Mouse (Mus musculus): Measurements from ENCODE around the gene Nsg1.

Nsg1 gene

DNA sequence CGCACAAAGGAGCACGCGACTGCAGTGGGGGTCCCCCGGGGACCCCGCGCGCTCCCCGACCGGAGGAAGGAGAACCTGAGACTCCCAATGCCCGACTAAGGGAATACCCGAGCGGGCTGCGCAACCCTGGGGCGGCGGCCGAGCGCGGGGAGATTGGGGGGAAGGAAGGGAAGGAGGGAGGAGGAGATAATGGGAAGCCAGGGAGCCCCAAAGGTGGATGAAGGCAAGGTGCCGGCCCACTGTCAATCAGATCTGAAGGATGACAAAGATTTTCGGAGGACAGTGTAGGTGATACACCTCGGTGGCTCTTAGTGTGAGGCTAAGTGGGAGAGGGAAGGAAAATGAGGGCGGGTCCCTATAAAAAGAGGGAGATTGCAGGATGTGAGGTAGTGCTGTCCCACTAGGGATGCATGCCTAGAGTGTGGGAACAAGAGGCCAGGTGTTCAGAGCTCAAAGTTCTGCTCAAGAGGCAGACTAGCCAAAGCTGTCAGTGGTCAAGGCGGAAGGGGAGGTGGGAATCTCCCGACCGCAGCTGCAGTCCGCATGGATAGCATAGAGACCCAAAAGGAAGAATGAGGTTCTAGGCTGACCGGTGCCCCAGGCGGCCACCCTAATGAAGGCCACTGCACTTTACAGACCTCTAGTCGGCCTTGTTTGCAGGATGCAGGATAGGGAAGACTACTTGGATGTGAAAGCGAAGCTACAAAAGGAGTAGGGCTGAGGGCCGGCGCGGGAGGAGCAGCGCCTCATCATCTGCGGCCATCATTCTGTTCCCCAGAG, at the start of gene Nsg1:
Gene Nsg1, minus strand, starts transcription at position 274 of the 780 bp plus-strand sequence.
- peak in 1 of 2 experiments; percentile 45 for DNase-seq

DNA sequence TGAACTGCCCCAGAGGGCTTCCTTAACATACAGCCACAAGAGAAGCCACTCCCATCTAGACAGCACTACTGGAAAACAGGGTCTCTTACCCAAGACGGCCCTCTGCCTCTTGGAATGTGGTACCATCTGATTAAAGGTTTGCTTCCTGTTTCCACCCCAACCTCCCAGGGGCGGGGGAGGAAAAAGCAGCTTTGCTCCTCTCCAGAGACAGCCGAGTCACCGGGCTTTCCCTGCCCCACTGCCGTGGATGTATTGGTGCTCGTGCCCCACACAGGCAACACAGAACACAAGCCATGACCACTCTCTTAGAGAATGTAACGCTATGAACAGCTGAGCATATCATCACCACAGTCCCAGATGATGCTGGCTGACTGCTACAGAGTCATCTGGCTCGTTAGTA, 49.3 kb upstream of the Nsg1 start:
- DNase-seq: no peak

DNA sequence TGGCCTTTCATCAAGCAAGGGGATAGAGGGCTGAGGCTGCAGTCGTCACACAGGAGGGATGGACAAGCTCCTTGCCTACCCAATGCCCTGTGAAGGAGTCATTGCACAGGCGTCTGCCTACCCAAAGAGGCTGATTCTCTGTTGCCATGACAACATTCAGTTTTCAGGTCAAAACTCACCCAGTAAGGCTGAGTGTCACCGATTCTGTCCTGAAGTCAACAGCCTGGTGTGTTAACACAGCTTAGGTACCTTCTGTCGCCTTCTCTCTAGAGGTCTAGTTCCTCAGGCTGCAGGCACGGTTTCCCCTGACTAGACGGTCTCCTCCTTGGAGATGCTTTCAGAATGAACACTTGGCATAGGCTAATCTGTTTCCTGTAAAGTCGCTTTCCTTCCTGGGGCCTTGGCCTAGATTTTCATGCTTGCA, 45.6 kb upstream of the Nsg1 start:
- DNase-seq: no peak

DNA sequence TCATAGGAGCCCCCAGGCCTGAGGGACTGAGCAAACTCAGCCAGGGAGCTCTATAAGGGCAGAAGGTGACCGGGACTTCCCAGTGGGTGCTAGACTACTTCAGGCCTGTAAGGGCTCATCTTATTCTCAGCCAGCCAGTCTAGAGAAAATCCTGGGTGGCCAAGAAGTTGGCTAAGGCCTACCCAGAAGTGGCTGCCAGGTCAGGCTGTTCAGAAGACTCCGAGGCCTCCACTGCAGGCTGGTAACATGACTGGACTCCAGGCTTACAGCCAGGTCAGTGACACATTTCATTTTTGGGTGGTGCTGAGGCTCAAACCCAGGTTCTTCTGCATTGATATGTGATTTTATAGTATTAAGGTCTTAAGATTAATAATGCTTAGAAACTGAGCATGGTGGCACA, 40.0 kb upstream of the Nsg1 start:
- no peak for DNase-seq

DNA sequence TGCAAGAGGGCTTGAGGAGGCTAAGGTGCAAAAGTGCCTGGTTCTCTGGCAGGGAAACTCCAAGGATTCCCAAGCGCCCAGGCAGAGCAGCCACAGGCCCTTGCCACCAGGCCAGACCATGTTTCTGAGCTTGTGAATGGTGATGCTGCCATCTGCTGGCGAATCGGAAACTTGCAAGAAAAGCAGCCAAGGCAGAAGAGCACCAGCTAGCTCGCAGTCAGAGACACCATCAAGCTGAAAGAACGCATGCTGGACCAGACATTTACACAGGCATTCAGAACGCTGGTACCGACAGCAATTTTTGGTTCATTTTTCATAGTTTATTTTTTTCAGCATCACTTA, 37.7 kb upstream of the Nsg1 start:
- peak; percentile 93 to 94 for DNase-seq

DNA sequence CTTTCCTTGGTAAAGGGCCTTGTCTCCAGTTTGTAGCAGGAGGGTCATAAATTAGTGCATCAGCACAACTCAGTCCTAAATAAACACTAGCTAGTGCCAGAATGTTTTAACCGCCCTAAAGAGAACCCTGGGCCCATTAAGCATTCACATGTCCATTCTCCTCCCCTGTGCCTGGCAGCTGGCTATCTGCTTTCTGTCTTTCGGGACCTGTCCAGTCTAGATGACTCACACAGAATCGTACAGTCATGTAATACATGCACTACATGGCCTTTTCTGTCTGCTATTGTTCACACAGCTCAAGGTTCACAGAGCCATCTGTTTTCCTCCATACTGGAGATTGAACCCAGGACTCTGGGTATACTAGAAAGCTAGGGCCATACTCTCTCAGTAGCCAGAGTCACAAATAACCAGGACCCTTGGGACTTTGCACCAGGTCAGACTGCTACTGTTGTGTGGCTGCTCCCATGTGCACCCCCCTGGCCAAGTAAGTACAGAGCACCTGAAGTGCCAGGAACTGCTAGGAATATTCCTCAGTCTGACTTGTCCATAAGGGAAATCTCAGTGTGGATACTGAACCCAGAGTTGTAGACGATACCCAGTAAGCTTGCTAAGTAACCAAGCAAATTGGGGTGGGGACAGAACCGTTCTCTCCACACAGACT, 37.2 kb upstream of the Nsg1 start:
- no peak for DNase-seq

DNA sequence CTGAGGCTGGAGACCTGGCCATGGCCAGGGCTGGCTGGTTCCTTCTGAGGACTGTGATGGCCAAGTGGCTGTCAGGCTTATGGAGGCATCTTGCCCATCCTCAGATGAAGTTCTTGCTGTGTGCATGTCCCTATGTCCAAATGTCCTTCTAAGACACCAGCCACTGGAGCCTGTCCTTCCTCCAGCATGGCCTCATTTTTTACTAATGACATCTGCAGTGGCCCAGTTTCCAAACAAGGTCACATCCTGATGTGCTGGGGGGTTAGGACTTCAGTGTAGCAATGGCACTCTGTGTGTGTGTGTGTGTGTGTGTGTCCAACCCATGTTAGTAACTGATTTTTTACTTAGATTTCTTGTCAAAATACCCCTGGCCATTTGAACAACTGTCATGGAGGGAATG, 36.2 kb upstream of the Nsg1 start:
- DNase-seq: no peak

DNA sequence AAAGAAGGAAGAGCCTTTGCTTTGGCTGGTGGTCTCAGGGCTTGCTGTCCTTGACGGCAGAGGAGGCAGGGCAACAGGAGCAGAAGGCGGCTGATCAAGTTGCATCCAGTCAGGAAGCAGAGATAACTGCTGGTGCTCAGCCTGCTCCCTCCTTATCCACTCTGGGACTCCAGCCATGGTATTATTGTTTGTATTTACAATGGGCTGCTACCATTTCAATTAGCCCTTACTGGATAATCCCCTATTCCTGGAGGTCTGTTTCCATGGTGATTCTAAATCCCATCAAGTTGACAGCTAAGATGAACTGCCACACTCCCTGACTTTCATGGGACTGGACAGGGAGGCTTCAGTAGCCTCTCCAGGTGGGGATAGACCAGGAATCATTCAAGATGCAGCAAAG, 35.2 kb upstream of the Nsg1 start:
- DNase-seq: no peak

DNA sequence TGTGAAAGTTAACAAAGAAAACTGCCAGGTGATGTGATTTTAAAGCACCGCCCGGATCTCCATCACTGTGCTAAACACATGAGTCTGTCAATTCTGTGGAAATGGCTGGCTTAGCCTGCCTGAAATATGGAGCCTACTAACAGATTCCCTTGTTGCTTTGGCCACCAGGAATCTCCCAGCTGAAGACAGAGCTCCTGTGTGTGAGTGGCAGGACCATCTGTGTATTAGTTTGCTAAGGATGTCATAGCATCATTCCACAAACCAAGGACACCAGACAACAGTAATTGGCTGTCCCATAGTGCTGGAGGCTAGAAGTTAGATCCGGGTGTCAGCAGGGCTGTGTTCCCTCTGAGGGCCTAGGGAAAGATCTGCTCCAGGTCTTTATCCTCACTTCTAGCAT, 31.2 kb upstream of the Nsg1 start:
- no peak for DNase-seq

DNA sequence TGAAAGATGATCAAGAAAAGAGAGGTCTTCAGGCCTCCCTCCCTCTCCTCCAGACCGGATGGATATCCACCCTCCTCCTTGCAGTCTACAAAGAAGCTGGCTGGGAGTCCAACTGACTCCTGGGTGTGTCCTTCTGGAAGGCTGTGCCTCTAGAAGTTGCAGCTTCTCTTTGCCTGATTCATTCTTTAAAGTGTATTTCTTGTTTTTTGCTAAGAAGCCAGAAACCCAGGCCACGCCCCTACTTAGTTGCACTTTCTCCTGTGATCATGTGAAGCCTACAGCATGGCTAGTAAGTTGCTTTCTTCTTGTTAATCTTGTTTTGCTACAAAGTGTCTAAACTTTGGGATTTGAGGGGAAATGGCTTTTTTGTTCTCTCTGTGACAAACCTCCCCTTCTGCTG, 27.3 kb upstream of the Nsg1 start:
- DNase-seq: no peak

DNA sequence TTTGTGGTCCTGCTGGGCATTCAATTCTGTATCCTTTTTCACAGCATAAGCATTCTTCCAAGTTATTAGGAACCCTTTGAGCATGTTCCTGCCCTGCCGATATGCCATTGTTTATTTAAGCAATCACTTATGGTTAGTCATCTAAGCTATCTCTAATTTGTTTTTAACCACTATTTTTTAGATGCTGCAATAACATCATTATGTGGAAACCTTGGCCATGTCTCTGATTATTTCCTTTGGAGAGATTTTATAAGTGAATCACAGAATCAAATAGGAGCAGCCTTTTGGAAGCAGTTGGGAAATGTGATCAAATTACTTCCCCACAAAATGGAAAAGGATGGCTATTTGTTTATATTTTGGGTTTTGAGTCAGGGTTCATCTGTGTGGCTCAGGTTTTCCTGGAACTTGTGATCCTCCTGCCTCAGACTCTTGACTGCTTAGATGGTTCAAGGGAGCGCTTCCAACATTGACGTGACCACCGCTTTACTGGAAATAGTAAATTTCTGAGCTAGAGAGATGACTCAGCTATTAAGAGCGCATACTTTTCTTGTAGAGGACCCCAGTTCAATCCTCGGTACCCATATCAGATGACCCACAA, 25.1 kb upstream of the Nsg1 start:
- no peak for DNase-seq

DNA sequence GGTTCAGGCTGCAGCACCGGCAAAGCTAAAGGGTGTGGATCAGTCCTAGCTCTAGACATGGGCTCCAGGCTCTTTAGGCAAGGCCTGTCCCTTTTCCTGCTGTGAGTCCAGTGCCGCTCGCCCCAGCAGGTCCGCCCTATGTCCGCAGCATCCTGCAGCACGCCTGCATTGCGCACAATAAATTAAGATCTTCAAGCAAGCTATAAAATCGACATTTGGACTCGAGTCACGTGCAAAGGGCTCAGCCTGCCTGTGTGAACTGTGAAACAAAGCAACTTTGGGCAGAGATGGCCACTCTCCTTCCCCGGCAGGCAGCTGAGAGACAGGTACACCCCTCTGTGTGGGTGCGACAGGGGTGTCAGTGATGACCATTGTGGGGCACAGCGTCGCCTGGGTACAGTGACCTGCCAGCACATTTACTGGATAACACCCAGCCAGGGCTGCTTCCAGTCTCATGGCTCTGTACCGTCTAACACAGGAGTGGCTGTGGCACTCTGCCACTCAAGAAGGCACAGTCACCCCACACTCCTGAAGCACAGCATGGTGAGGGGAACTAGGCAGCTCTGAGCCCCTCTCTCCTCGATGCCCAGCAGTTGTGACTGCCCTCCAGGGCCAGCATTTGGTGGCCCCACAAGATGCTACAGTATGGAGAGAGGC, 14.7 kb upstream of the Nsg1 start:
- DNase-seq: no peak

DNA sequence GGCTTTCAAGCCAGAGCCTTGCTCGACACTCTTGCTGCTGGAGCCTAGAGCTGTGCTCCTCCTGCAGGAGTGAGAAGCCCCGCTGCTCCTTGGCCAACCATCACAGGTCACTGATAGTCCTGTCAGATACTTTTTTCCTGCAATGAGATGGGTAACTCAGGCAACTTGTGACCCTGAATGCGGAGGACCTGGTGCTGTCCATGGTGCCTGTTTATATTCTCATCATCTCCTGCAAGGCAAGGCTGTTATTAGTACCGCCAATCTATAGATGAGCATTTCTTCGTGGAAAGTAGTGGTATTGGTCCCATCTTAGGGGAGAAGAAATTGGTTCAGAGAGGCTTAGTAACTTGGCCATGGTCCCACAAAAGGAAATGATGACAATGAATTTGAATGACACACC, 14.1 kb upstream of the Nsg1 start:
- DNase-seq: no peak

DNA sequence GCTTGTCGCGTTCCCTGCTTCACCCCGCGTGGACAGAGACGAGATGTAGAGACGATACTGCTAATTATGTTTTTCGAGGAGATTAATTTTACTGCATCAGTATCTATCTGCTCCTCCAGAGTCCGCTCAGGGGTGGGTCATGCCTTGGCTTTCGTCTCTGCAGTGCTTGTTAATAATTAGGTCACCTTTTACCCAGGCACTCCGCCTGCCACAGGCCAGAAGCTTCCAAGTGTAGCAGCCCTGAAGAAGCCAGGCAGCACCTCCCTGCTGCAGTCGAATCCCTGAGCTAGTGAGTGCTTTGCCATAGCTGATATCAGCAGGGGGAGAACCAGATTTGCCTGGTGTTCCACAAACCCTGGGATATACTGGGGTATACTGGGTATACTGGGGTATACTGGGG, 8.8 kb upstream of the Nsg1 start:
- peak in 1 of 2 experiments; percentile 28 for DNase-seq

DNA sequence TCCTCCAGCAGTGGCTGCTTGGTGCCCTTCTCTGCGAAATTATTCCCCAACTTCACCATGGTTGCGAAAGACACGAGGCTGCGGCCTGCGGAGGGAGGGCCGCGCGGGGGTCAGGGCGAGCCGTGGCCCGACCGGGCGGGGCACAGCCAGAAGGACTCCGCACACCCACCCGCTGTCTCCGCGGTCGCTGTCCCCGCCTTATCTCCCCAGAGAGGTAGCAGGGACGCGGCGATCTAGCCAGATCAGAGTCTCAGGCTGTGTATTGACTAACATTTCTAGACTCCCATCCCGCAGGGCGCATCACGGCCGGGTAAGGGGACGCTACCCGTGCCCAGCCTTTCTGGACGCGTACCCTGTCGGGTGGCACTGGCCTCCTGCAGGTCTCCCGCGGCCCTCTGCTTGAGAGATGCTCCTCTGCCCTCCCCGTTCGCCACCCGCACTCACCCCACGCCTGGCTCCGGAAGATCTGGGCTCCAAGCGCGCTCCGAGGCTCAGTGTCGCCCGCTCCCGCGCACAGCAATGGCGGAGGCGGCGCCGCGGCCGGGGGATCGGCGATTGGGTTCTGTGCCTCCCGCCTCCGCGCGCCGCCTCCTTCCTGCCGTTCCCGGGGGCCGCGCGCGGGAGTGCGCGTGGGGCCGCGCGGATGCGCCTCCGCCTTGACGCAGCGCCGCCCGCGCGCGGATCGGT, 617 bp downstream of the Nsg1 start:
- peak; percentile 90 to 95 for DNase-seq

DNA sequence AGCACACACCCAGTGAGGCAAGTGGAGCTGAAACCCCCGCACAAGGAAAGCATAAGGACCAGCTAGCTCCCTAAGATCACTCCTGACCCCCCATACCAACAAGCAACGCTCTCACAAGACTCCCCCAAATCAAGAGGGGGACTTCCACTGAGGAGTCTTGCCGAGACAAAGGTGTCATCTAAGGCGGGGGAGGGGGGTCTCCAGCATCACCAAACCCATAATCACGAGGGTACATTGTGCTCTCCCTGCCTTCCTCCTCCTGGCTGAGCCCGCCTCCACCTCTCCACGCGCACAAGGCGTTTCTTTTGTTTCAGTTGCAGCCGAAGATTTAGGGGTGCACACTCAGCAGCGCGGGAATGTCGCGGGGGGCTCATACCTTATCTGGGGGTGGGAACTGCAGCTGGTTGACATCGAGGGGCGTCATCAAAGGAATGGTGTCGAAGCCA, 1.2 kb downstream of the Nsg1 start:
- DNase-seq: peak; percentile 50

DNA sequence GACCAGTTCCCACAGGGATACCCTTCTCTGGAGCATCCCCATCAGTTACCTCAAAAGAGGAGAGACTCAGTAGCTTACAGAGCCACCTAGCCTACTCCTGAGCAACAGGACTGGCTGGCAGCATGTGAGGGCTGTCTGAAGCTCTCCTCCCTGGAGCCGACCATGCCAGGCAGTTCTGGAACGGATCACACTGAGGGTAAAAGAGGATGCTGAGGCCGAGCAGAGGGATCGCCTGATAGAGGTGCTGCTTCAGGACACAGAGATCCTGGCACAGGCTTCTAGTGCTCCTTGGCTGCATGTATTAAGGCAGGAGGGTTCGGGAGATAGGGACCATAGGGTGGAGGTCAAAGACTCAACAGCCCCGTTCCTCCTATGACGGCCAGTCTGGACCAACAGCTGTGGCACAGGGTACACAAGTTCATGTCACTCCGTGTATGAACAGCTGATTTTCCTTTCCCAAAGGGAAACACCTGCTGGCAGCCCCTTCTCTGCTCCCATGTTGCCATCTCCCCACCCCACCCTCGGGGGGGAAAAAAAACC, 2.2 kb downstream of the Nsg1 start:
- peak; percentile 64 to 70 for DNase-seq

DNA sequence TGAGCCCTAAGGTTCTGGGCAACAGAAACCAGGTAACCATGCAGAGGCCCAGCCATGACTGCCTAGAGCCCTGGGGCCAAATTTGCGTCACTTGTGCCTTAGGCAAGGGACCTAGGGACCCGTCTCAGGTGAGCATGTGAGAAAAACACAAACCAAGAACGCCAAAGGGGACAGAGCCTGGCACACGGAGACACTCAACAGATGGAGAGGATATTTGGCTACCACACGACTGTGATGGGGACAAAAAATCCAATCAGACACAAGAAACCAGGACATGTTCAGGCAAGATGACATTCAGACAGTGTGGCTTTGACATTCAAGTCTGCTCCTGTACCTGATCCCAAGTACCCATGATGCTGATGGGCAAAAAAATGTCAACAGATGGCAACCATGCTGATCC, 6.1 kb downstream of the Nsg1 start:
- DNase-seq: peak; percentile 67 to 73

DNA sequence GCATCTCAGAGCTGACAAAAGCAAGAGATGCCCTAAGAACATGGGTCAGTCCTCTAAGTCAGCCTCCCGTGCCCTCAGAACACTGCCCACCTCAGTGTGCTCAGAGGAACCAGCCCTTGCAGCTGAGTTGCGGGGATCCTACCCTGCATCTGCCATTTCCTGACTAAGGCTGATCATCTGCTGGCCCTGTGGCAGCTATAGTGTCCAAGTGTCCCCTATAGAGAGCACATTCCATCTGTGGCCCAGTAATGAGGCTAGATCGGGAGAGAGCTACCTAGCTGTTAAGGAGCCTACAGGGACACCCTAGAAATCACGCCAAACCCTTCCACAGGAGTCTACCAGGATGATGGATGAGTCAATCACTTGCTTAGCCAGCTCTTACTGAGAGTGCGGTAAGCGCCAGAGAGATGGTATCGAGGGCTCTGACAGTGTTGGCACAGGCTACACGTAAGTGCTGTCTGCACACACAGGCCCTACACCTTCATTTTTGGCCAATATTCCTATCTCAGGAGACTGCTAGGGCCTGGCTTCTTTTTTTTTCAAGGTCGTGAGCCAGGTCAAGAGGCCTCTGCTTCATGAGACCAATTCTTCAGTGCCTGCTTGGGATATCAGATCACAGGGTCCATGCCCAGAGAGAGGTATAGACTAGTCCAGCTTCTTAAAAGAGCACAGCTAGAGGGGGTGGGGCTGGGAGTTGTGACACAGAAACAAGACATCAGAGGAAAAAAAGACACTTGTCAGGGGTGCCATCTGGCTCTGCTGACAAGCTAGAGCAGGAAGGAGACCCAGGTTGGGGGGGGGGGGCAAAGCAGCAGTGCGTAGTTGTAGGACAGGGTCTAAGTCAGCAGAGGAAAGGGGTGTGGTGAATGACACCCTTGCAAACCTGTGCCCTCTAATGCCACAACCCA, 7.3 kb downstream of the Nsg1 start:
- peak; percentile 66 to 71 for DNase-seq

DNA sequence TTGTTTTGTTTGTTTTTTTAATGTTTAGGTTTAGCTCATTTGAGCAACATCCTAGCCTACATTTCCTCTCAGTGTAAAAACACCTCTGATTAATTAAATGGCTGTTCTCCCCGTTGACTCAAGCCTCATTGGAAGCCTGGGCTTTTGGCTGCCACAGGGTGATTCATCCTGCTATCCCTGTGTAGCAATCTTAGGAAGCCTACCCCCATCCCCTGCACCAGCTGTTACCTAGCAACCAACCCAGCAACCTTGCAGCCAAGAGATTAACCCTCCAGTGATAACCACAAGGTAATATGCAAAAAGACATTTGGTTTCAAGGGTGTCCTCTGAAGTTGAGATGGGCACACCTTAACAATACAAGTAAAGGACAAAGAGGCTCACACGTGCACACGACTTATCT, 8.4 kb downstream of the Nsg1 start:
- DNase-seq: peak; percentile 47 to 64

DNA sequence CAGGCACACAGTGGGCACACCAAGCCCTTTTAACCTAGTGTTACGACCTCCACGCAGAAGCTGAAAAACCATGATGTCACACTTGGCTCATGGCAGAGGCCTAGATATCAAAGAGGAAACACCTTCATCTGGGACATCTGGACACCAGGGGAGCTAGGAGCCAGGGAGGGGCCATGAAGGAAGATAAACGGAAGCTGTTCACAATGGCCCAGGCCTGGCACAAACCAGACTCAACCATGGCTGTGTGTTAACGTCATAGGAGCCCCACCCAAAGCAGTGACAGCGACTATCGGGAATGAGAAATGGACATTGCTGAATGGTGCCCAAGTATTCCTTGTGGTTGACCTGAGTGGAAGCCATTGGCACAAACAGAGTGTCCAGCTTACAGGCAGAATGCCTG, 13.2 kb downstream of the Nsg1 start:
- DNase-seq: no peak

DNA sequence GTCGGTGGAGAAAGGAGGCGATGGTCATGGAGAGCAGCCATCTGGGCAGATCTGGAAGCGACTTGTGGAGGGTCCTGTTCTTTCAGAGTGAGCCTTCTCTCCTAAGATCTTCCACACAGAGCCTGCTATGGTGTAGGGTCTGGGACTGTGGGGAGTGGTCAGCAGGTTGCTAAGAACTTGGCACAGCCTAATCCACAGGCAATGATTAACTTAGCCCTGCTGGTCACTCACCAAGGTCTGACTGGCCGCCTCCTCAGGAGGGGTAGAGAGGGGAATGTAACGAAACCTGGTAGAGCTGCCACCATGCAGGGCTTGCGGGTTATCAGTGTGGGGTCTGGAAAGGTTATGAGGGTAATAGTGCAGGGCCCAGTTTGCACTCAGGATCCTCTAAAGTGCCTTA, 18.8 kb downstream of the Nsg1 start:
- no peak for DNase-seq

Data from cerebellum, postnatal 25 days (tissue).